ENCODE assay signal across 8 mouse cellular contexts in genomic region chr19:45174803-45175202, GRCm38 (mm10). TPM values are rescaled to one million over a fixed set of nuclear protein-coding genes. Genes with fewer than 3 reads are reported as not detected.
DNase-seq lines count a peak whose midpoint lies in the region; ATAC-seq and TF ChIP-seq lines count a peak whose summit lies in the region.
"Had no signal": no experiment of that assay in that cellular context is flagged by ENCODE, and none has a peak within 500 bp of the region (broad histone marks: within the 10 kb centered on the region; RNA-seq: fewer than 3 reads in every experiment).

No protein-coding gene starts in this region.

- H3K4me1 ChIP-seq in liver, embryonic 12.5 days, result peaks cover 18% of the 10 kb centered on the region
- H3K4me1 ChIP-seq in ES-E14 (ENCODE audit: control insufficient read depth in 2 of 2, insufficient read depth in 2 of 2, low read length in 2 of 2, poor library complexity in 1 of 2), result peaks cover 0 to 2% of the 10 kb centered on the region in 2 experiments; a peak in 1 of 4 replicates

- ATAC-seq in liver, embryonic 12.5 days, result no peak

- H3K9ac ChIP-seq in liver, embryonic 12.5 days, result no peak overlapping the region
- no peak overlapping the region for H3K9ac ChIP-seq in ES-E14 (ENCODE audit: insufficient read depth, low read depth, low read length, poor library complexity, severe bottlenecking)
- H3K9ac ChIP-seq: hindbrain, embryonic 13.5 days had no signal

- H3K36me3 ChIP-seq in liver, embryonic 12.5 days, result no peaks in the 10 kb centered on the region
- H3K36me3 ChIP-seq in ES-E14 (ENCODE audit: control insufficient read depth, insufficient read depth, low read length, poor library complexity, severe bottlenecking), result no peaks in the 10 kb centered on the region
- H3K36me3 ChIP-seq in splenic B cell, adult 2 months (ENCODE audit: control insufficient read depth, insufficient read depth, low read length, poor library complexity, severe bottlenecking), result no peaks in the 10 kb centered on the region
- H3K36me3 ChIP-seq: hindbrain, embryonic 13.5 days had no signal

- no peak overlapping the region for H3K4me3 ChIP-seq in liver, embryonic 12.5 days
- H3K4me3 ChIP-seq in ES-E14 (ENCODE audit: insufficient read depth in 1 of 2, low read depth in 1 of 2, low read length in 2 of 2, poor library complexity in 1 of 2, severe bottlenecking in 1 of 2), result no peak overlapping the region
- H3K4me3 ChIP-seq: hindbrain, embryonic 13.5 days had no signal

- no peak overlapping the region for H3K4me2 ChIP-seq in liver, embryonic 12.5 days
- H3K4me2 ChIP-seq: hindbrain, embryonic 13.5 days had no signal

- peak; percentile 34 for DNase-seq in liver
- DNase-seq in ES-E14 (ENCODE audit: low read depth, low spot score), result peak; percentile 52
- DNase-seq in c-Kit-positive CD71-positive TER-119-positive erythroid progenitor cells, embryonic 14.5 days (ENCODE audit: low spot score), result peak; percentile 32
- DNase-seq in splenic B cell, adult 2 months (ENCODE audit: low read depth, low spot score), result peak; percentile 48
- no peak for DNase-seq in frontal cortex, adult 2 months (ENCODE audit: extremely low spot score in 1 of 2, low spot score in 1 of 2)
- no peak for DNase-seq in right cerebral cortex, postnatal 4 days

- WGBS in liver, embryonic 12.5 days (ENCODE audit: insufficient replicate concordance), result 58% methylated on average over 7 of the region's 7 CpGs

- in situ Hi-C loops in ES-E14 (cut with MboI; ENCODE audit: low sequenced_read_pairs in 2 of 2, unreplicated experiment in 2 of 2), result loop anchor here in 1 of 2 experiments (25.0 kb wide), 1 partner anchor 1563 kb away; the partner anchor contains the start of gene Nkx2-3

- H3K9me3 ChIP-seq in liver, embryonic 12.5 days (replicated peaks), result no peaks in the 10 kb centered on the region
- no peaks in the 10 kb centered on the region for H3K9me3 ChIP-seq in ES-E14 (ENCODE audit: control insufficient read depth, insufficient read depth, low read depth, low read length)
- H3K9me3 ChIP-seq: hindbrain, embryonic 13.5 days had no signal

- H3K27me3 ChIP-seq in liver, embryonic 12.5 days (replicated peaks), result peaks cover 38% of the 10 kb centered on the region
- H3K27me3 ChIP-seq in splenic B cell, adult 2 months (ENCODE audit: control insufficient read depth, insufficient read depth, low read length, poor library complexity, severe bottlenecking), result no peaks in the 10 kb centered on the region

- no peak overlapping the region for H3K27ac ChIP-seq in liver, embryonic 12.5 days
- H3K27ac ChIP-seq in ES-E14 (ENCODE audit: insufficient read depth, low read depth, low read length, poor library complexity, severe bottlenecking), result no peak overlapping the region
- H3K27ac ChIP-seq: hindbrain, embryonic 13.5 days had no signal

TF ChIP-seq in ES-E14, 5 proteins besides CTCF, POLR2A, EP300 and RAD21:
- TF ChIP-seq CHD2 (IDR thresholded peaks at IDR 0.05; ENCODE audit: low read depth, low read length) (no peak), MAFK (IDR thresholded peaks at IDR 0.05; ENCODE audit: insufficient read depth, low read depth, low read length) (no peak), ZC3H11A (IDR thresholded peaks at IDR 0.05; ENCODE audit: borderline replicate concordance, low read depth, low read length) (no peak), HCFC1 (IDR thresholded peaks at IDR 0.05; ENCODE audit: borderline replicate concordance, insufficient read depth, low read length) (no peak), ZNF384 (IDR thresholded peaks at IDR 0.05; ENCODE audit: low read depth, low read length) (no peak)
TF ChIP-seq in ES-E14: peak in this region for 0.

RNA-seq across cellular contexts. Expression of gene Tlx1, which starts 24.3 kb away (rescaled TPM):
- polyA plus RNA-seq in liver, embryonic 12.5 days (2016; fragmentation: Nextera tagmentation; extraction: Ambion mirVana), result not detected in 2 replicates
- 0.21 and 0.36 TPM in 2 replicates for total RNA-seq in ES-E14 (2012; rRNA removed)
- not detected in 2 replicates for polyA plus RNA-seq in frontal cortex, adult 2 months (2012; rRNA removed)

Comparison
In these comparisons a context has a peak if more than half of its experiments do, and no peak if none do; other contexts are left out.
1. DNase-seq: peak in liver (single experiment), ES-E14 (single experiment), c-Kit-positive CD71-positive TER-119-positive erythroid progenitor cells, embryonic 14.5 days (single experiment) and splenic B cell, adult 2 months (single experiment); none in frontal cortex, adult 2 months (0 of 2) and right cerebral cortex, postnatal 4 days (single experiment).